Mouse (Mus musculus) limb, embryonic 11.5 days (tissue): ENCODE measurements around the gene Ddx39b. TPM values are rescaled to one million over a fixed set of nuclear protein-coding genes. Genes with fewer than 3 reads are reported as not detected.
A peak's percentile ranks its signal among the peaks of the same experiment; 100 is the strongest.

Experiments used
- ATAC-seq: fragments of 200-750 bp; cut with Nextera tagmentation; 2 replicates; pipeline ENCODE4 v1.8.0; 2017; ENCODE audit warnings: low read depth; ENCODE audit not compliant: insufficient number of reproducible peaks, low FRiP score, low TSS enrichment
- DNase-seq: peaks from one replicate; pipeline ENCODE4 v3.0.0-alpha.2; 2015; ENCODE audit warnings: low spot score
- H3K27ac ChIP-seq: fragments of 300-500 bp; sonication (generic); replicated peaks from 2 replicates; pipeline ENCODE4 v1.5.1; 2014; ENCODE audit warnings: low read depth, mild to moderate bottlenecking, low read length
- H3K27me3 ChIP-seq: fragments of 300-500 bp; sonication (generic); 2 replicates; pipeline ENCODE4 v1.6.1; 2014; ENCODE audit warnings: mild to moderate bottlenecking, low read length, mixed read lengths; ENCODE audit not compliant: control insufficient read depth, insufficient read depth
- H3K36me3 ChIP-seq: fragments of 300-500 bp; sonication (generic); 2 replicates; pipeline ENCODE4 v1.6.1; 2014; ENCODE audit warnings: mild to moderate bottlenecking, low read length, moderate library complexity, mixed read lengths; ENCODE audit not compliant: control insufficient read depth, insufficient read depth
- H3K4me1 ChIP-seq: fragments of 300-500 bp; sonication (generic); 2 replicates; pipeline ENCODE4 v1.6.1; 2014; ENCODE audit warnings: low read length, mixed read lengths; ENCODE audit not compliant: control insufficient read depth, insufficient read depth
- H3K4me2 ChIP-seq: fragments of 300-500 bp; sonication (generic); 2 replicates; pipeline ENCODE4 v1.6.1; 2014; ENCODE audit warnings: low read depth, mild to moderate bottlenecking, moderate library complexity; ENCODE audit not compliant: severe bottlenecking
- H3K4me3 ChIP-seq: fragments of 300-500 bp; sonication (generic); 2 replicates; pipeline ENCODE4 v1.5.1; 2014; ENCODE audit warnings: low read depth, low read length
- H3K9ac ChIP-seq: fragments of 300-500 bp; sonication (generic); 2 replicates; pipeline ENCODE4 v1.6.1; 2014; ENCODE audit warnings: mild to moderate bottlenecking, low read length
- H3K9me3 ChIP-seq: fragments of 300-500 bp; sonication (generic); 2 replicates; pipeline ENCODE4 v1.6.1; 2016; ENCODE audit warnings: low read length; ENCODE audit not compliant: control insufficient read depth
- WGBS: fragments of 180-500 bp; shearing (Covaris S2); extraction: QIAGEN DNeasy Blood & Tissue Kit; methylation state at CpG from one replicate; pipeline ENCODE4 v1.1.7; 2014; 5-methylcytosine and 5-hydroxymethylcytosine counted together
- polyA plus RNA-seq: library from polyadenylated mRNA; unstranded; fragments of >200 nt; fragmentation: Nextera tagmentation; extraction: Ambion mirVana; gene quantifications from 2 replicates; pipeline ENCODE4 v1.2.1, GENCODE M21; 2014

Ddx39b gene
- polyA plus RNA-seq, 1 experiment from 2014 or later: 739 TPM

- 82% methylated on average over 12 of the region's 12 CpGs for WGBS
- H3K9me3 ChIP-seq: no peaks in the 10 kb centered on the region
- H3K4me2 ChIP-seq: no peak overlapping the region
- no peak for DNase-seq
- no peak overlapping the region for H3K27ac ChIP-seq
- no peaks in the 10 kb centered on the region for H3K36me3 ChIP-seq
- H3K4me3 ChIP-seq: no peak overlapping the region
- peaks cover 4% of the 10 kb centered on the region; the same call in 1 of the 2 replicates for H3K27me3 ChIP-seq
- no peaks in the 10 kb centered on the region for H3K4me1 ChIP-seq
- no peak overlapping the region for H3K9ac ChIP-seq
- ATAC-seq: no peak
Measured at GRCm38 (mm10) chr17:35209785-35210535, 31.6 kb upstream of the Ddx39b start.

- Histone ChIP-seq H3K4me1 (no peaks in the 10 kb centered on the region), H3K4me2 (no peak overlapping the region), H3K9ac (no peak overlapping the region), H3K27me3 (no peaks in the 10 kb centered on the region), H3K36me3 (no peaks in the 10 kb centered on the region), H3K9me3 (no peaks in the 10 kb centered on the region), H3K4me3 (no peak overlapping the region), H3K27ac (no peak overlapping the region)
- ATAC-seq (no peak), DNase-seq (no peak)
- WGBS: 71% methylated on average over 3 of the region's 3 CpGs
Measured at GRCm38 (mm10) chr17:35210593-35210992, 31.0 kb upstream of the Ddx39b start.

- no peak overlapping the region for H3K27ac ChIP-seq
- ATAC-seq (no peak), DNase-seq (no peak)
- no peaks in the 10 kb centered on the region for H3K9me3 ChIP-seq
- H3K4me1 ChIP-seq: no peaks in the 10 kb centered on the region
- 92% methylated on average over 5 of the region's 5 CpGs for WGBS
- no peak overlapping the region for H3K4me3 ChIP-seq
- no peaks in the 10 kb centered on the region for H3K36me3 ChIP-seq
- H3K9ac ChIP-seq: no peak overlapping the region
- no peak overlapping the region for H3K4me2 ChIP-seq
- no peaks in the 10 kb centered on the region for H3K27me3 ChIP-seq
Measured at GRCm38 (mm10) chr17:35213071-35213470, 28.5 kb upstream of the Ddx39b start.

- no peaks in the 10 kb centered on the region for H3K4me1 ChIP-seq
- H3K9me3 ChIP-seq: no peaks in the 10 kb centered on the region
- DNase-seq: no peak
- no peaks in the 10 kb centered on the region for H3K27me3 ChIP-seq
- 84% methylated on average over 18 of the region's 18 CpGs for WGBS
- no peak overlapping the region for H3K9ac ChIP-seq
- no peak overlapping the region for H3K4me3 ChIP-seq
- no peak overlapping the region for H3K4me2 ChIP-seq
- ATAC-seq: no peak
- H3K36me3 ChIP-seq: peaks cover 3% of the 10 kb centered on the region; the same call in 1 of the 2 replicates
- no peak overlapping the region for H3K27ac ChIP-seq
Measured at GRCm38 (mm10) chr17:35218516-35219193, 22.9 kb upstream of the Ddx39b start.

GRCm38 (mm10) chr17:35219601-35220041, 21.9 kb upstream of the Ddx39b start:
- H3K4me3 ChIP-seq: no peak overlapping the region
- H3K27ac ChIP-seq: no peak overlapping the region
- H3K36me3 ChIP-seq: peaks cover 3% of the 10 kb centered on the region; the same call in 1 of the 2 replicates
- DNase-seq (no peak), ATAC-seq (no peak)
- H3K9ac ChIP-seq: no peak overlapping the region
- no peaks in the 10 kb centered on the region for H3K9me3 ChIP-seq
- no peaks in the 10 kb centered on the region for H3K4me1 ChIP-seq
- no peak overlapping the region for H3K4me2 ChIP-seq
- 91% methylated on average over 6 of the region's 6 CpGs for WGBS
- no peaks in the 10 kb centered on the region for H3K27me3 ChIP-seq

GRCm38 (mm10) chr17:35220156-35220952, 21.2 kb upstream of the Ddx39b start, which contains the start of gene Gm16181:
Gm16181 (plus strand) TSS chr17:35220834.
- DNase-seq (no peak), ATAC-seq (no peak)
- Histone ChIP-seq H3K9ac (no peak within 1 kb of the TSS), H3K4me3 (no peak within 1 kb of the TSS), H3K27me3 (no peaks in the 10 kb centered on the region), H3K9me3 (no peaks in the 10 kb centered on the region), H3K4me2 (no peak within 1 kb of the TSS), H3K36me3 (peaks cover 6% of the 10 kb centered on the region), H3K27ac (no peak within 1 kb of the TSS), H3K4me1 (no peaks in the 10 kb centered on the region)
- WGBS: 83% methylated on average over 28 of the region's 28 CpGs

GRCm38 (mm10) chr17:35222299-35222698, 19.2 kb upstream of the Ddx39b start:
- WGBS: 86% methylated on average over 6 of the region's 6 CpGs
- DNase-seq: no peak

GRCm38 (mm10) chr17:35224641-35225040, 16.9 kb upstream of the Ddx39b start:
- H3K4me3 ChIP-seq: no peak overlapping the region
- H3K27me3 ChIP-seq: no peaks in the 10 kb centered on the region
- H3K4me1 ChIP-seq: no peaks in the 10 kb centered on the region
- H3K4me2 ChIP-seq: no peak overlapping the region
- no peaks in the 10 kb centered on the region for H3K9me3 ChIP-seq
- DNase-seq: no peak
- H3K36me3 ChIP-seq: peaks cover 14% of the 10 kb centered on the region
- H3K27ac ChIP-seq: no peak overlapping the region
- no peak overlapping the region for H3K9ac ChIP-seq
- no peak for ATAC-seq
- 95% methylated on average over 4 of the region's 4 CpGs for WGBS

More at GRCm38 (mm10) chr17:35222299-35222698, 19.2 kb upstream of the Ddx39b start:
- Histone ChIP-seq H3K9me3 (no peaks in the 10 kb centered on the region), H3K4me3 (no peak overlapping the region), H3K9ac (peak overlapping the region; percentile 4; the same call in 1 of the 2 replicates), H3K27ac (no peak overlapping the region), H3K36me3 (peaks cover 7% of the 10 kb centered on the region), H3K4me2 (no peak overlapping the region), H3K4me1 (no peaks in the 10 kb centered on the region), H3K27me3 (no peaks in the 10 kb centered on the region)
- ATAC-seq: no peak
